Mouse (Mus musculus): ENCODE measurements around the gene Tff3. TPM values are rescaled to one million over a fixed set of nuclear protein-coding genes. Genes with fewer than 3 reads are reported as not detected.
A peak's percentile ranks its signal among the peaks of the same experiment; 100 is the strongest.

The Tff3 gene
- polyA plus RNA-seq, 1 experiment from 2014 or later = 8.7 TPM

DNA sequence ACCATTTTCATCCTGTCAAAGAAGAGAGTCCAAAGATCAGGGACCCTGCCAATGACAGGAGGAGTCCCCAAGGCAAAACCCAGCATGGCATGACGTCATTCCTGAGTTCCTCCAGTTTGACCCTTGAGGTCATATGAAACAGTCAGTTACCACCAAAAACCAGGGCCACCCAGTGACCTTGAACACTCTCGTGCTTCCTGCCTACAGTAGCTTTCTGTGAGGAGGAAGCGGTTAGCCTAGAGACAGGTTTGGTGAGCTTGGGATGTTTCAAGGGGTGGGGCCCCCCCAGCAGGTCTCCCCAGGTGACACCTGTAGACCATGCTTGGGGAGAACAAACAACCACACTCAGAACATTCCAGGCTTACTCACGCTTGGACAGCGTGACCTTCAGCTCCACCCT lies 51.9 kb downstream of the Tff3 start:
- DNase-seq (ENCODE audit: low spot score) = peak; percentile 84

DNA sequence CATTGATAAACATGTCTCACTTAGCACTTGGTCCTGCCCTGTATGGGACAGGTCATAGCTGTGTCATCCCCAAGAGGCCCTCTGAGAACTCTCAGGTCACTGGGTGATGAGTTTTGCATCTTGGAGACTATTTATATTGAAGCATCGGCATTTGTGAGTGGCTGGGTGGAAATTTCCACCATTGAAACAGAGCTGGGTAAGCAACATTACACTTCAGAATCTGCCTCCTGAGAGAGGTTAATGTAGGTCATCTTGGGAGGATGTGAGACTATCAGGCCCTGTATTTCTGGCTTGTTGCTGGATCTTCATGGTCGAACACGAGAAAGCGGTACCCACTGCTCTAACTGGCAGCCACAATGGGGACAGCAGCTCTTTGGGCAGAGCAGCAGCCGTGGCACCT lies 54.0 kb downstream of the Tff3 start:
- DNase-seq (ENCODE audit: low spot score) = peak; percentile 41

Other genes with a start within 250 kb of the Tff3 start
- gene Glp1r, start 227.8 kb downstream of the Tff3 start, polyA plus RNA-seq (2015; fragmentation: Nextera tagmentation; extraction: Ambion mirVana) = 0.04 and 0.06 TPM in 2 replicates
- 4.9 and 7.2 TPM in 2 replicates for gene Umodl1, start 175.0 kb downstream of the Tff3 start, polyA plus RNA-seq (2015; fragmentation: Nextera tagmentation; extraction: Ambion mirVana)
- gene Abcg1, start 72.0 kb downstream of the Tff3 start, polyA plus RNA-seq (2015; fragmentation: Nextera tagmentation; extraction: Ambion mirVana) = 36.7 and 49.0 TPM in 2 replicates
- gene Tff2, start 14.6 kb upstream of the Tff3 start, polyA plus RNA-seq (2015; fragmentation: Nextera tagmentation; extraction: Ambion mirVana) = 1.2 and 1.4 TPM in 2 replicates
- gene Tff1, start 35.6 kb upstream of the Tff3 start, polyA plus RNA-seq (2015; fragmentation: Nextera tagmentation; extraction: Ambion mirVana) = 4.3 and 7.4 TPM in 2 replicates
- gene Tmprss3, start 69.3 kb upstream of the Tff3 start, polyA plus RNA-seq (2015; fragmentation: Nextera tagmentation; extraction: Ambion mirVana) = 0.13 and 0.25 TPM in 2 replicates
- gene Ubash3a, start 78.2 kb upstream of the Tff3 start, polyA plus RNA-seq (2015; fragmentation: Nextera tagmentation; extraction: Ambion mirVana) = 66.8 and 75.0 TPM in 2 replicates
- gene Rsph1, start 147.7 kb upstream of the Tff3 start, polyA plus RNA-seq (2015; fragmentation: Nextera tagmentation; extraction: Ambion mirVana) = 0.90 and 1.2 TPM in 2 replicates
- 12.8 and 14.1 TPM in 2 replicates for gene Slc37a1, start 157.1 kb upstream of the Tff3 start, polyA plus RNA-seq (2015; fragmentation: Nextera tagmentation; extraction: Ambion mirVana)

Data from thymus, postnatal 0 days (tissue).